ENCODE assay signal across 21 mouse cellular contexts in the genomic region with DNA sequence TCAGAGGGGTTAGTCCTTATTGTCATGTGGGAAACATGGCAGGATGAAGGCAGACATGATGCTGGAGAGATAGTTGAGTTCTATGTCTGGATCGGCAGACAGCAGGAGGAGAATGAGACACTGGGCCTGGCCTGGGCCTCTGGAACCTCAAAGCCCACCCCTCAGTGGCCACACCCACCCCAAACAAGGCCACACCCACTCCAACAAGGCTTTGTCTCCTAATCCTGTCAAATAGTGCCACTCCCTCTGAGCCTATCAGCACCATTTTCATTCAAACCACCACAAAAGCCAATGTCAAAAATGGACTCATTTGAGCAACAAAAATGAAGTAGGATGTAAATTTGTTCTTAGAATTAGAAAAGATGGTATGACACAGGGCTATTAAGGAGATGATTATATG. TPM values are rescaled to one million over a fixed set of nuclear protein-coding genes. Genes with fewer than 3 reads are reported as not detected.
"Had no signal": no experiment of that assay in that cellular context is flagged by ENCODE, and none has a peak within 500 bp of the region (broad histone marks: within the 10 kb centered on the region; RNA-seq: fewer than 3 reads in every experiment).

No protein-coding gene starts in this region.

- H3K9me3 ChIP-seq: lung, embryonic 15.5 days; megakaryocyte, embryonic 14.5 days; midbrain, embryonic 13.5 days; midbrain, embryonic 15.5 days; neural tube, embryonic 12.5 days; stomach, embryonic 15.5 days had no signal

- H3K4me2 ChIP-seq: lung, embryonic 15.5 days; midbrain, embryonic 11.5 days; midbrain, embryonic 13.5 days; midbrain, embryonic 15.5 days; neural tube, embryonic 12.5 days; stomach, embryonic 15.5 days had no signal

- H3K27ac ChIP-seq: lung, embryonic 15.5 days; macrophage; midbrain, embryonic 13.5 days; midbrain, embryonic 15.5 days; neural tube, embryonic 12.5 days; stomach, embryonic 15.5 days; stomach, postnatal 0 days had no signal

- H3K4me3 ChIP-seq: lung, embryonic 15.5 days; megakaryocyte, embryonic 14.5 days; midbrain, embryonic 13.5 days; midbrain, embryonic 15.5 days; neural tube, embryonic 12.5 days; stomach, embryonic 15.5 days had no signal

- H3K36me3 ChIP-seq: lung, embryonic 15.5 days; midbrain, embryonic 13.5 days; midbrain, embryonic 15.5 days; neural tube, embryonic 12.5 days; stomach, embryonic 15.5 days had no signal

- ATAC-seq: liver, postnatal 0 days; lung, postnatal 0 days; midbrain, embryonic 13.5 days; midbrain, embryonic 15.5 days had no signal

- H3K27me3 ChIP-seq: lung, embryonic 15.5 days; midbrain, embryonic 13.5 days; midbrain, embryonic 15.5 days; stomach, embryonic 15.5 days had no signal

- H3K9ac ChIP-seq: liver, postnatal 0 days; lung, embryonic 15.5 days; midbrain, embryonic 13.5 days; midbrain, embryonic 15.5 days; neural tube, embryonic 12.5 days; stomach, embryonic 15.5 days had no signal

- H3K4me1 ChIP-seq: lung, embryonic 15.5 days; midbrain, embryonic 15.5 days; neural tube, embryonic 12.5 days; stomach, embryonic 15.5 days had no signal

- DNase-seq: liver, postnatal 0 days; lung, adult 2 months; lung, postnatal 14 days; lung, postnatal 36 days; right cerebral cortex, postnatal 25 days; thymus, adult 2 months; thymus, postnatal 25 days; thymus, postnatal 4 days had no signal

RNA-seq across cellular contexts. Expression of a gene that starts 23.3 kb away (rescaled TPM):
- total RNA-seq: midbrain, postnatal 0 days; monocyte, adult 5-6 weeks had no signal
- polyA plus RNA-seq: macrophage; midbrain, embryonic 13.5 days; midbrain, embryonic 15.5 days; neural tube, embryonic 12.5 days; neural tube, embryonic 14.5 days had no signal
